Mouse (Mus musculus) A20 (cell line): Measurements from ENCODE around the gene Yif1a.
"Not testable (repeated sequence)": the region's sequence is repeated elsewhere in the genome, so short reads cannot be mapped to it uniquely, and the experiment has no call there.

Source experiments
- DNase-seq: peaks from one replicate; pipeline ENCODE4 v3.0.0-alpha.2; 2011; ENCODE audit warnings: low read depth, low spot score

Yif1a gene

GRCm38 (mm10) chr19:5085145-5085863 lies 3.0 kb upstream of the Yif1a start, which contains the start of gene Tmem151a:
TSS of gene Tmem151a (minus strand) at chr19:5085531.
- DNase-seq, result no peak

GRCm38 (mm10) chr19:5086533-5086932 lies 1.8 kb upstream of the Yif1a start:
- DNase-seq, result not testable (repeated sequence)

GRCm38 (mm10) chr19:5089324-5089723 lies 986 bp downstream of the Yif1a start:
- DNase-seq, result no peak

GRCm38 (mm10) chr19:5092083-5092482 lies 3.7 kb downstream of the Yif1a start:
- no peak for DNase-seq

- no peak for DNase-seq
Measured at GRCm38 (mm10) chr19:5093481-5094242, 5.3 kb downstream of the Yif1a start.

GRCm38 (mm10) chr19:5094243-5094632 lies 5.9 kb downstream of the Yif1a start:
- peak; percentile 83 for DNase-seq

- DNase-seq, result no peak
Measured at GRCm38 (mm10) chr19:5094746-5095417, 6.5 kb downstream of the Yif1a start.

- no peak for DNase-seq
Measured at GRCm38 (mm10) chr19:5095887-5096474, 7.6 kb downstream of the Yif1a start.

GRCm38 (mm10) chr19:5097521-5098362 lies 9.4 kb downstream of the Yif1a start:
- DNase-seq, result no peak

- peak; percentile 53 for DNase-seq
Measured at GRCm38 (mm10) chr19:5098363-5099143, 10.2 kb downstream of the Yif1a start, which contains the start of gene Cnih2. TSS of gene Cnih2 (minus strand) at chr19:5098521.

GRCm38 (mm10) chr19:5106074-5106473 lies 17.7 kb downstream of the Yif1a start:
- DNase-seq, result no peak

GRCm38 (mm10) chr19:5106731-5107191 lies 18.4 kb downstream of the Yif1a start, which contains the start of gene Rab1b:
TSS of gene Rab1b (minus strand) at chr19:5107072.
- peak; percentile 99 for DNase-seq

- DNase-seq, result no peak
Measured at GRCm38 (mm10) chr19:5107556-5108270, 19.4 kb downstream of the Yif1a start.

GRCm38 (mm10) chr19:5108271-5108575 lies 19.9 kb downstream of the Yif1a start:
- DNase-seq, result no peak

- no peak for DNase-seq
Measured at GRCm38 (mm10) chr19:5108702-5109101, 20.4 kb downstream of the Yif1a start.

- peak; percentile 46 for DNase-seq
Measured at GRCm38 (mm10) chr19:5109659-5110453, 21.5 kb downstream of the Yif1a start.

- DNase-seq, result no peak
Measured at GRCm38 (mm10) chr19:5113783-5114182, 25.4 kb downstream of the Yif1a start.

- DNase-seq, result peak; percentile 92
Measured at GRCm38 (mm10) chr19:5117494-5118383, 29.4 kb downstream of the Yif1a start.
